Mouse (Mus musculus) embryonic facial prominence, embryonic 12.5 days (tissue): ENCODE results near the gene Slc33a1. TPM values are rescaled to one million over a fixed set of nuclear protein-coding genes. Genes with fewer than 3 reads are reported as not detected.
A peak's percentile ranks its signal among the peaks of the same experiment; 100 is the strongest.

Experiments used
- ATAC-seq: fragments of 200-750 bp; cut with Nextera tagmentation; 2 replicates; pipeline ENCODE4 v1.8.0; 2017; ENCODE audit not compliant: insufficient number of reproducible peaks, insufficient read depth, low FRiP score, low TSS enrichment
- H3K27ac ChIP-seq: fragments of 300-500 bp; sonication (generic); 2 replicates; pipeline ENCODE4 v1.5.1; 2016; ENCODE audit warnings: mild to moderate bottlenecking
- H3K27me3 ChIP-seq: fragments of 300-500 bp; sonication (generic); 2 replicates; pipeline ENCODE4 v1.6.1; 2016; ENCODE audit warnings: mild to moderate bottlenecking, moderate library complexity
- H3K36me3 ChIP-seq: fragments of 300-500 bp; sonication (generic); 2 replicates; pipeline ENCODE4 v1.6.1; 2016; ENCODE audit warnings: mild to moderate bottlenecking
- H3K4me1 ChIP-seq: fragments of 300-500 bp; sonication (generic); 2 replicates; pipeline ENCODE4 v1.6.1; 2016
- H3K4me2 ChIP-seq: fragments of 300-500 bp; sonication (generic); replicated peaks from 2 replicates; pipeline ENCODE4 v1.6.1; 2016; ENCODE audit warnings: mild to moderate bottlenecking, moderate library complexity
- H3K4me3 ChIP-seq: fragments of 300-500 bp; sonication (generic); 2 replicates; pipeline ENCODE4 v1.5.1; 2016; ENCODE audit warnings: mild to moderate bottlenecking
- H3K9ac ChIP-seq: fragments of 300-500 bp; sonication (generic); 2 replicates; pipeline ENCODE4 v1.6.1; 2016; ENCODE audit warnings: mild to moderate bottlenecking, moderate library complexity
- H3K9me3 ChIP-seq: fragments of 300-500 bp; sonication (generic); 2 replicates; pipeline ENCODE4 v1.6.1; 2016; ENCODE audit warnings: mild to moderate bottlenecking, moderate library complexity
- WGBS: fragments of 180-500 bp; shearing (Covaris S2); methylation state at CpG from one replicate; pipeline ENCODE4 v1.1.7; 2016; 5-methylcytosine and 5-hydroxymethylcytosine counted together
- polyA plus RNA-seq: library from polyadenylated mRNA; unstranded; fragments of >200 nt; fragmentation: Nextera tagmentation; extraction: Ambion mirVana; gene quantifications from 2 replicates; pipeline ENCODE4 v1.2.1, GENCODE M21; 2016

Slc33a1 gene
- polyA plus RNA-seq: 16.5 and 17.3 TPM in 2 replicates

GRCm38 (mm10) chr3:63964100-63964921 lies at the start of gene Slc33a1:
Slc33a1 (minus strand) TSS chr3:63964768.
- H3K4me2 ChIP-seq: peak within 1 kb of the TSS; percentile 72
- no peaks in the 10 kb centered on the region for H3K9me3 ChIP-seq
- peak within 1 kb of the TSS; percentile 88 for H3K27ac ChIP-seq
- H3K27me3 ChIP-seq: no peaks in the 10 kb centered on the region
- ATAC-seq: peak; percentile 91
- peak within 1 kb of the TSS; percentile 93 for H3K4me3 ChIP-seq
- peak within 1 kb of the TSS; percentile 85 for H3K9ac ChIP-seq
- H3K36me3 ChIP-seq: no peaks in the 10 kb centered on the region
- H3K4me1 ChIP-seq: peaks cover 17% of the 10 kb centered on the region
- under 1% methylated on average over 69 of the region's 69 CpGs for WGBS

GRCm38 (mm10) chr3:63988722-63989440 lies 24.3 kb upstream of the Slc33a1 start:
- H3K9ac ChIP-seq: no peak overlapping the region
- no peaks in the 10 kb centered on the region for H3K9me3 ChIP-seq
- no peaks in the 10 kb centered on the region for H3K4me1 ChIP-seq
- peaks cover 58% of the 10 kb centered on the region for H3K36me3 ChIP-seq
- no peak overlapping the region for H3K27ac ChIP-seq
- H3K4me2 ChIP-seq: no peak overlapping the region
- no peak for ATAC-seq
- no peaks in the 10 kb centered on the region for H3K27me3 ChIP-seq
- 92% methylated on average over 3 of the region's 3 CpGs for WGBS
- no peak overlapping the region for H3K4me3 ChIP-seq

GRCm38 (mm10) chr3:63986656-63987055 lies 22.1 kb upstream of the Slc33a1 start:
- ATAC-seq: no peak

GRCm38 (mm10) chr3:63977895-63978294 lies 13.3 kb upstream of the Slc33a1 start:
- WGBS: 45% methylated on average over 4 of the region's 4 CpGs
- H3K27me3 ChIP-seq: no peaks in the 10 kb centered on the region
- peaks cover 13% of the 10 kb centered on the region; the same call in 1 of the 2 replicates for H3K4me1 ChIP-seq
- no peak overlapping the region for H3K9ac ChIP-seq
- H3K36me3 ChIP-seq: peaks cover 9% of the 10 kb centered on the region; the same call in 1 of the 2 replicates
- H3K4me2 ChIP-seq: peak overlapping the region; percentile 72
- H3K27ac ChIP-seq: no peak overlapping the region
- H3K9me3 ChIP-seq: no peaks in the 10 kb centered on the region
- ATAC-seq: no peak
- peak overlapping the region; percentile 96; the same call in 1 of the 2 replicates for H3K4me3 ChIP-seq

More at GRCm38 (mm10) chr3:63986656-63987055, 22.1 kb upstream of the Slc33a1 start:
- no peak overlapping the region for H3K4me2 ChIP-seq
- no peak overlapping the region for H3K27ac ChIP-seq
- H3K4me1 ChIP-seq: no peaks in the 10 kb centered on the region
- WGBS: 88% methylated on average over 1 of the region's 1 CpGs
- H3K27me3 ChIP-seq: no peaks in the 10 kb centered on the region
- H3K9ac ChIP-seq: no peak overlapping the region
- H3K4me3 ChIP-seq: no peak overlapping the region
- H3K36me3 ChIP-seq: peaks cover 48% of the 10 kb centered on the region
- H3K9me3 ChIP-seq: no peaks in the 10 kb centered on the region

- ATAC-seq: peak; percentile 99
- H3K4me1 ChIP-seq: peaks cover 13% of the 10 kb centered on the region; the same call in 1 of the 2 replicates
- peaks cover 6% of the 10 kb centered on the region; the same call in 1 of the 2 replicates for H3K36me3 ChIP-seq
- H3K9me3 ChIP-seq: no peaks in the 10 kb centered on the region
- H3K27ac ChIP-seq: peak within 1 kb of the TSS; percentile 93
- H3K9ac ChIP-seq: peak within 1 kb of the TSS; percentile 92
- H3K4me3 ChIP-seq: peak within 1 kb of the TSS; percentile 96
- no peaks in the 10 kb centered on the region for H3K27me3 ChIP-seq
- WGBS: under 1% methylated on average over 67 of the region's 67 CpGs
- H3K4me2 ChIP-seq: peak within 1 kb of the TSS; percentile 72
Measured at GRCm38 (mm10) chr3:63975955-63976908, 11.7 kb upstream of the Slc33a1 start, which contains the start of gene Gmps. Gmps (plus strand) TSS chr3:63976106.

- Histone ChIP-seq H3K4me3 (no peak overlapping the region), H3K36me3 (no peaks in the 10 kb centered on the region), H3K27ac (no peak overlapping the region), H3K27me3 (no peaks in the 10 kb centered on the region), H3K9ac (no peak overlapping the region), H3K4me2 (no peak overlapping the region), H3K4me1 (peaks cover 17% of the 10 kb centered on the region), H3K9me3 (no peaks in the 10 kb centered on the region)
- WGBS: 89% methylated on average over 2 of the region's 2 CpGs
- no peak for ATAC-seq
Measured at GRCm38 (mm10) chr3:63965929-63966328, 1.4 kb upstream of the Slc33a1 start.

- peak overlapping the region; percentile 72 for H3K4me2 ChIP-seq
- peaks cover 17% of the 10 kb centered on the region for H3K4me1 ChIP-seq
- no peak for ATAC-seq
- peak overlapping the region; percentile 93 for H3K4me3 ChIP-seq
- no peak overlapping the region for H3K9ac ChIP-seq
- 0 out of 2 replicates have a peak overlapping the region, but pooled peaks have one; percentile 88 for H3K27ac ChIP-seq
- no peaks in the 10 kb centered on the region for H3K36me3 ChIP-seq
- H3K9me3 ChIP-seq: no peaks in the 10 kb centered on the region
- 78% methylated on average over 6 of the region's 6 CpGs for WGBS
- H3K27me3 ChIP-seq: no peaks in the 10 kb centered on the region
Measured at GRCm38 (mm10) chr3:63964922-63965249, 318 bp upstream of the Slc33a1 start.

GRCm38 (mm10) chr3:63963421-63964099 lies 1.0 kb downstream of the Slc33a1 start:
- H3K9me3 ChIP-seq: no peaks in the 10 kb centered on the region
- H3K4me1 ChIP-seq: peaks cover 17% of the 10 kb centered on the region
- H3K36me3 ChIP-seq: no peaks in the 10 kb centered on the region
- peak overlapping the region; percentile 93 for H3K4me3 ChIP-seq
- no peaks in the 10 kb centered on the region for H3K27me3 ChIP-seq
- peak overlapping the region; percentile 85 for H3K9ac ChIP-seq
- H3K27ac ChIP-seq: no peak overlapping the region; the same call in 1 of the 2 replicates
- WGBS: 7% methylated on average over 25 of the region's 25 CpGs
- no peak for ATAC-seq
- H3K4me2 ChIP-seq: peak overlapping the region; percentile 72

- WGBS: 85% methylated on average over 3 of the region's 3 CpGs
- no peak overlapping the region for H3K27ac ChIP-seq
- H3K9ac ChIP-seq: no peak overlapping the region
- no peak overlapping the region for H3K4me3 ChIP-seq
- ATAC-seq: no peak
- no peaks in the 10 kb centered on the region for H3K27me3 ChIP-seq
- no peaks in the 10 kb centered on the region for H3K9me3 ChIP-seq
- no peak overlapping the region for H3K4me2 ChIP-seq
- 0 out of 2 replicates have a peak, but pooled peaks cover 3% of the 10 kb centered on the region for H3K36me3 ChIP-seq
- no peaks in the 10 kb centered on the region for H3K4me1 ChIP-seq
Measured at GRCm38 (mm10) chr3:63949837-63950236, 14.7 kb downstream of the Slc33a1 start.

GRCm38 (mm10) chr3:63941204-63941850 lies 23.2 kb downstream of the Slc33a1 start:
- H3K27ac ChIP-seq: no peak overlapping the region
- 82% methylated on average over 2 of the region's 2 CpGs for WGBS
- 0 out of 2 replicates have a peak, but pooled peaks cover 10% of the 10 kb centered on the region for H3K36me3 ChIP-seq
- no peaks in the 10 kb centered on the region for H3K9me3 ChIP-seq
- no peak overlapping the region for H3K9ac ChIP-seq
- H3K4me2 ChIP-seq: no peak overlapping the region
- no peak overlapping the region for H3K4me3 ChIP-seq
- no peak for ATAC-seq
- H3K4me1 ChIP-seq: no peaks in the 10 kb centered on the region
- H3K27me3 ChIP-seq: no peaks in the 10 kb centered on the region
